Mouse (Mus musculus) MEL (cell line): ENCODE data around the gene Hoxd4. TPM values are rescaled to one million over a fixed set of nuclear protein-coding genes. Genes with fewer than 3 reads are reported as not detected.

Experiments
- DNase-seq: peaks from one replicate; pipeline ENCODE4 v3.0.0; 2011; ENCODE audit warnings: low read depth, low spot score
- H3K27ac ChIP-seq: 2 replicates; pipeline ENCODE4 v1.5.1; 2012; ENCODE audit warnings: low read depth, mild to moderate bottlenecking, control low read depth, low read length, moderate library complexity; ENCODE audit not compliant: control insufficient read depth
- H3K27me3 ChIP-seq, 2 experiments: fragments of 150-350 bp in 1 of 2; sonication (generic) in 1 of 2; 2 replicates each; pipeline ENCODE4 v1.6.1; 2012; ENCODE audit warnings: low read length in 2 of 2, mild to moderate bottlenecking in 2 of 2, improper control_type of control experiment in 1 of 2, moderate library complexity in 1 of 2; ENCODE audit not compliant: insufficient read depth in 2 of 2, control insufficient read depth in 1 of 2
- H3K36me3 ChIP-seq, 2 experiments: 2 replicates each; pipeline ENCODE4 v1.6.1; 2012 to 2014; ENCODE audit warnings: low read length in 2 of 2, improper control_type of control experiment in 1 of 2, inconsistent platforms in 1 of 2, mild to moderate bottlenecking in 1 of 2; ENCODE audit not compliant: insufficient read depth in 2 of 2, control insufficient read depth in 1 of 2
- H3K4me1 ChIP-seq, 2 experiments: fragments of 150-350 bp in 1 of 2; sonication (generic) in 1 of 2; 2 replicates each; pipeline ENCODE4 v1.6.1; 2012; ENCODE audit warnings: low read length in 2 of 2, improper control_type of control experiment in 1 of 2, mild to moderate bottlenecking in 1 of 2; ENCODE audit not compliant: insufficient read depth in 2 of 2, control insufficient read depth in 1 of 2
- H3K4me3 ChIP-seq, 2 experiments: fragments of 150-350 bp in 1 of 2; sonication (generic) in 1 of 2; 2 replicates each; pipeline ENCODE4 v1.5.1; 2012; ENCODE audit warnings: low read depth in 2 of 2, low read length in 2 of 2, mild to moderate bottlenecking in 2 of 2, moderate library complexity in 2 of 2, control low read depth in 1 of 2, improper control_type of control experiment in 1 of 2; ENCODE audit not compliant: control insufficient read depth in 1 of 2, insufficient read depth in 1 of 2
- H3K79me2 ChIP-seq: 2 replicates; pipeline ENCODE4 v1.6.1; 2012; ENCODE audit warnings: mild to moderate bottlenecking, low read length, moderate library complexity; ENCODE audit not compliant: control insufficient read depth, poor library complexity, insufficient read depth
- H3K9ac ChIP-seq: 2 replicates; pipeline ENCODE4 v1.6.1; 2012; ENCODE audit warnings: low read depth, mild to moderate bottlenecking, control low read depth, low read length, moderate library complexity; ENCODE audit not compliant: control insufficient read depth, poor library complexity, severe bottlenecking
- H3K9me3 ChIP-seq: fragments of 150-350 bp; sonication (generic); replicated peaks from 2 replicates; pipeline ENCODE4 v1.6.1; 2012; ENCODE audit warnings: mild to moderate bottlenecking, low read length, improper control_type of control experiment, moderate library complexity; ENCODE audit not compliant: insufficient read depth
- BHLHE40 ChIP-seq: IDR thresholded peaks from 2 replicates; pipeline ENCODE4 v1.6.1; 2012; ENCODE audit warnings: low read depth, mild to moderate bottlenecking, inconsistent platforms, low read length, improper control_type of control experiment, borderline replicate concordance
- CHD1 ChIP-seq: IDR thresholded peaks from 2 replicates; pipeline ENCODE4 v1.6.1; 2012; ENCODE audit warnings: low read depth, mild to moderate bottlenecking, inconsistent platforms, low read length, improper control_type of control experiment
- ELF1 ChIP-seq: IDR thresholded peaks from 2 replicates; pipeline ENCODE4 v1.6.1; 2014; ENCODE audit warnings: low read depth, mild to moderate bottlenecking, inconsistent platforms, low read length, improper control_type of control experiment, moderate library complexity
- EP300 ChIP-seq, 2 experiments: IDR thresholded peaks; 2 replicates each; pipeline ENCODE4 v1.6.1; 2011; ENCODE audit warnings: improper control_type of control experiment in 2 of 2, low read length in 2 of 2, low read depth in 1 of 2, mild to moderate bottlenecking in 1 of 2
- ETS1 ChIP-seq: IDR thresholded peaks from 2 replicates; pipeline ENCODE4 v1.6.1; 2012; ENCODE audit warnings: low read depth, mild to moderate bottlenecking, inconsistent platforms, low read length, improper control_type of control experiment, moderate library complexity
- GABPA ChIP-seq: IDR thresholded peaks from 2 replicates; pipeline ENCODE4 v1.6.1; 2012; ENCODE audit warnings: low read depth, mild to moderate bottlenecking, inconsistent platforms, low read length, improper control_type of control experiment, moderate library complexity
- GATA1 ChIP-seq: IDR thresholded peaks from 2 replicates; pipeline ENCODE4 v1.6.1; 2011; ENCODE audit warnings: low read depth, low read length, improper control_type of control experiment
- HCFC1 ChIP-seq: IDR thresholded peaks from 2 replicates; pipeline ENCODE4 v1.6.1; 2012; ENCODE audit warnings: low read depth, mild to moderate bottlenecking, inconsistent platforms, low read length, improper control_type of control experiment, moderate library complexity
- JUND ChIP-seq: IDR thresholded peaks from 2 replicates; pipeline ENCODE4 v1.6.1; 2011; ENCODE audit warnings: low read depth, mild to moderate bottlenecking, improper control_type of control experiment, low read length
- KAT2A ChIP-seq: conservative IDR thresholded peaks from 2 replicates; pipeline ENCODE4 v1.6.1; 2012; ENCODE audit warnings: low read depth, low read length, improper control_type of control experiment, inconsistent platforms
- MAX ChIP-seq: IDR thresholded peaks from 2 replicates; pipeline ENCODE4 v1.6.1; 2011; ENCODE audit warnings: low read length, improper control_type of control experiment
- MAZ ChIP-seq: IDR thresholded peaks from 2 replicates; pipeline ENCODE4 v1.6.1; 2012; ENCODE audit warnings: low read depth, mild to moderate bottlenecking, inconsistent platforms, low read length, improper control_type of control experiment
- MEF2A ChIP-seq: IDR thresholded peaks from 2 replicates; pipeline ENCODE4 v1.6.1; 2014; ENCODE audit warnings: low read depth, mild to moderate bottlenecking, inconsistent platforms, low read length, improper control_type of control experiment; ENCODE audit not compliant: poor library complexity, insufficient replicate concordance, severe bottlenecking; ENCODE audit errors: extremely low read depth
- MXI1 ChIP-seq: IDR thresholded peaks from 2 replicates; pipeline ENCODE4 v1.6.1; 2011; ENCODE audit warnings: mild to moderate bottlenecking, low read depth, low read length, improper control_type of control experiment
- RCOR1 ChIP-seq: IDR thresholded peaks from 2 replicates; pipeline ENCODE4 v1.6.1; 2012; ENCODE audit warnings: low read depth, mild to moderate bottlenecking, inconsistent platforms, low read length, improper control_type of control experiment
- SIN3A ChIP-seq: IDR thresholded peaks from 2 replicates; pipeline ENCODE4 v1.6.1; 2012; ENCODE audit warnings: low read length, improper control_type of control experiment, inconsistent platforms
- TAL1 ChIP-seq: IDR thresholded peaks from 2 replicates; pipeline ENCODE4 v1.6.1; 2012; ENCODE audit warnings: mild to moderate bottlenecking, inconsistent platforms, low read length, moderate library complexity, mixed read lengths
- TCF12 ChIP-seq: IDR thresholded peaks from 2 replicates; pipeline ENCODE4 v1.6.1; 2014; ENCODE audit warnings: low read depth, mild to moderate bottlenecking, inconsistent platforms, low read length, improper control_type of control experiment, moderate library complexity
- polyA plus RNA-seq, 2 experiments: library from polyadenylated mRNA; stranded (reverse) in 1 of 2; unstranded in 1 of 2; fragments of >175 nt in 1 of 2; fragments of >200 nt in 1 of 2; gene quantifications; 2 replicates each; pipeline versions ENCODE4 v1.2.1 to v1.2.4; 2012; ENCODE audit warnings: low replicate concordance in 2 of 2, low read depth in 1 of 2; ENCODE audit not compliant: insufficient read length in 2 of 2, insufficient read depth in 1 of 2, missing spikeins in 1 of 2
- total RNA-seq: library from RNA; depleted of rRNA; stranded (reverse); fragments of 300-350 nt; gene quantifications from 2 replicates; pipeline ENCODE4 v1.2.3, GENCODE M21; 2012

Gene Hoxd4
- total and polyA plus RNA-seq, 3 experiments = not detected

DNA sequence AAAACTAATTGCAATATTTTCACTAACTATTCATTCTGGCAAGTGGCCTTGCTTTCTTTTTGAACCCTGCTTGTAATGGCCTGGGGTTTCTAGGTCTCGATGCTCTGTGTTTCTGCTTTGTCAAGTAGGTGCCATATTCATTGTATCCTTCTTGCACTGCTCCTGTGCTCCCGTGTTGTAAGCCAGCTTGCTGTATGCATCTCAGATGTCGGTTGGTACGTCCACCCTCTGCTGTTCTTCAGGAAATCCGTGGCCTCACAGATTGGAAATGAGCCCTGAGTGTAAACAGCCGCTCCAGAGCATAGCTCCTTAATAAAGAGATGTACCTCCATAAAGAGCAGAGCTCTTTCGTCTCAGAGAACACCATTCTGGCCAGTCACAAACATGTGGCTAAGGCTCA, 4.1 kb upstream of the Hoxd4 start:
- Histone ChIP-seq H3K27ac (no peak overlapping the region), H3K36me3 (peaks cover 0 to 2% of the 10 kb centered on the region in 2 experiments; a peak in 1 of 4 replicates), H3K4me1 (no peaks in the 10 kb centered on the region; a peak in 2 of 4 replicates)
- DNase-seq = no peak
- no peak for TF ChIP-seq ELF1
- TF ChIP-seq, all 39 proteins: peak for 0
- Histone ChIP-seq H3K27me3 (peaks cover 0 to 1% of the 10 kb centered on the region in 2 experiments; a peak in 1 of 4 replicates), H3K9me3 (no peaks in the 10 kb centered on the region), H3K4me3 (no peak overlapping the region), H3K9ac (no peak overlapping the region), H3K79me2 (peaks cover 6% of the 10 kb centered on the region; the same call in 1 of the 2 replicates)

DNA sequence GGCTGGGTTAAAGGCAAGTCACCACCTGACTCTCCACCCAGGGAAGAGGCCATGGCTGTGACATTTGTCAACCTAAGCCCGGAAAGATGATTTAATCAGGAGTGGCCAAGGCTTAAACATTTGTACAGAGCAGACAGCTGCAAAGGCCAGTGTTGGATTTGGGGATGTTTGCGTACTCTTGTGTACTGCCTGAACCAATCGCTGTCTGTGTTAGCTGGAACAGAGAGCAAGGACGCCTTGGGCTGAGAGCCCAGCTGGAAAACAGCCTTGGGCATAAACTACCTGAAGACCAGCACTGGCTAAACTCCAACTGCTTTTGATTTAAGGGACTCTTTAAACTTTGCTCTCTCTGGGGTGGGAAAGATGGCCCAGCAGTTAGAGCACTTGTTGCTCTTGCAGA, 3.1 kb upstream of the Hoxd4 start:
- DNase-seq = no peak
- Histone ChIP-seq H3K27ac (no peak overlapping the region), H3K4me1 (no peaks in the 10 kb centered on the region; a peak in 2 of 4 replicates), H3K4me3 (no peak overlapping the region), H3K36me3 (peaks cover 0 to 2% of the 10 kb centered on the region in 2 experiments; a peak in 1 of 4 replicates), H3K9me3 (no peaks in the 10 kb centered on the region), H3K9ac (no peak overlapping the region), H3K27me3 (peaks cover 0 to 1% of the 10 kb centered on the region in 2 experiments; a peak in 1 of 4 replicates), H3K79me2 (peaks cover 6% of the 10 kb centered on the region; the same call in 1 of the 2 replicates)
- TF ChIP-seq MXI1 = no peak
- no peak for TF ChIP-seq ETS1
- TF ChIP-seq MAZ = no peak
- no peak for TF ChIP-seq BHLHE40
- TF ChIP-seq MEF2A = no peak
- TF ChIP-seq MAX = no peak
- no peak for TF ChIP-seq TCF12
- no peak for TF ChIP-seq SIN3A
- no peak for TF ChIP-seq CHD1
- no peak for TF ChIP-seq EP300 (IDR thresholded peaks at IDR 0.05; ENCODE audit: low read depth in 1 of 2, low read length in 2 of 2)
- TF ChIP-seq RCOR1 = no peak
- TF ChIP-seq GABPA = no peak
- TF ChIP-seq HCFC1 = no peak
- no peak for TF ChIP-seq JUND
- TF ChIP-seq GATA1 = no peak
- TF ChIP-seq KAT2A = no peak
- TF ChIP-seq TAL1 = no peak
